Mouse (Mus musculus) heart, embryonic 14.5 days (tissue): ENCODE results near the gene Cyp4f17. TPM values are rescaled to one million over a fixed set of nuclear protein-coding genes. Genes with fewer than 3 reads are reported as not detected.
"Not testable (repeated sequence)": the region's sequence is repeated elsewhere in the genome, so short reads cannot be mapped to it uniquely, and the experiment has no call there.

Experiments
- ATAC-seq: fragments of 200-750 bp; cut with Nextera tagmentation; 2 replicates; pipeline ENCODE4 v1.8.0; 2017; ENCODE audit warnings: low read depth, moderate TSS enrichment; ENCODE audit not compliant: insufficient number of reproducible peaks, insufficient read depth, low FRiP score
- H3K27ac ChIP-seq, 2 experiments: fragments of 200-500 bp in 1 of 2; fragments of 300-500 bp in 1 of 2; sonication (generic) in 1 of 2; replicated peaks in 1 of 2; 2 replicates each; pipeline ENCODE4 v1.5.1; 2012 to 2014; ENCODE audit warnings: low read depth in 2 of 2, low read length in 2 of 2, control low read depth in 1 of 2, mild to moderate bottlenecking in 1 of 2, mixed read lengths in 1 of 2; ENCODE audit not compliant: control insufficient read depth in 1 of 2, insufficient read depth in 1 of 2
- H3K27me3 ChIP-seq: fragments of 300-500 bp; sonication (generic); 2 replicates; pipeline ENCODE4 v1.6.1; 2014; ENCODE audit warnings: mild to moderate bottlenecking, low read length, control low read depth; ENCODE audit not compliant: control insufficient read depth, insufficient read depth
- H3K36me3 ChIP-seq: fragments of 300-500 bp; sonication (generic); 2 replicates; pipeline ENCODE4 v1.6.1; 2014; ENCODE audit warnings: mild to moderate bottlenecking, control low read depth, low read length, mixed read lengths; ENCODE audit not compliant: control insufficient read depth, insufficient read depth
- H3K4me1 ChIP-seq, 2 experiments: fragments of 200-500 bp in 1 of 2; fragments of 300-500 bp in 1 of 2; sonication (generic) in 1 of 2; 2 replicates each; pipeline ENCODE4 v1.6.1; 2012 to 2014; ENCODE audit warnings: low read length in 2 of 2, control low read depth in 1 of 2, mixed read lengths in 1 of 2; ENCODE audit not compliant: control insufficient read depth in 2 of 2, insufficient read depth in 2 of 2
- H3K4me2 ChIP-seq: fragments of 300-500 bp; sonication (generic); 2 replicates; pipeline ENCODE4 v1.6.1; 2014; ENCODE audit warnings: mild to moderate bottlenecking, low read length
- H3K4me3 ChIP-seq, 2 experiments: fragments of 200-500 bp in 1 of 2; fragments of 300-500 bp in 1 of 2; sonication (generic) in 1 of 2; 2 replicates each; pipeline ENCODE4 v1.5.1; 2012 to 2014; ENCODE audit warnings: low read length in 2 of 2, mild to moderate bottlenecking in 2 of 2, control low read depth in 1 of 2, low read depth in 1 of 2, moderate library complexity in 1 of 2; ENCODE audit not compliant: control insufficient read depth in 1 of 2, insufficient read depth in 1 of 2
- H3K9ac ChIP-seq: fragments of 300-500 bp; sonication (generic); 2 replicates; pipeline ENCODE4 v1.6.1; 2014; ENCODE audit warnings: mild to moderate bottlenecking, low read length
- H3K9me3 ChIP-seq: fragments of 300-500 bp; sonication (generic); 2 replicates; pipeline ENCODE4 v1.6.1; 2016; ENCODE audit warnings: low read length, control low read depth; ENCODE audit not compliant: control insufficient read depth
- WGBS: fragments of 180-500 bp; shearing (Covaris S2); extraction: QIAGEN DNeasy Blood & Tissue Kit; methylation state at CpG from one replicate; pipeline ENCODE4 v1.1.7; 2014; 5-methylcytosine and 5-hydroxymethylcytosine counted together
- polyA plus RNA-seq: library from polyadenylated mRNA; unstranded; fragments of >200 nt; fragmentation: Nextera tagmentation; extraction: Ambion mirVana; gene quantifications from 2 replicates; pipeline ENCODE4 v1.2.1, GENCODE M21; 2014

Cyp4f17 gene
- polyA plus RNA-seq, 1 experiment from 2014 or later, result 8.3 TPM

GRCm38 (mm10) chr17:32479554-32480506, 26.0 kb upstream of the Cyp4f17 start:
- peaks cover 33% of the 10 kb centered on the region for H3K27me3 ChIP-seq
- no peak overlapping the region for H3K27ac ChIP-seq
- H3K4me1 ChIP-seq, result peaks cover 0 to 2% of the 10 kb centered on the region in 2 experiments; a peak in 1 of 4 replicates
- ATAC-seq, result no peak
- 7% methylated on average over 7 of the region's 8 CpGs for WGBS
- H3K9me3 ChIP-seq, result no peaks in the 10 kb centered on the region
- no peak overlapping the region for H3K9ac ChIP-seq
- no peak overlapping the region for H3K4me3 ChIP-seq
- H3K4me2 ChIP-seq, result no peak overlapping the region
- H3K36me3 ChIP-seq, result no peaks in the 10 kb centered on the region

GRCm38 (mm10) chr17:32481766-32482165, 24.1 kb upstream of the Cyp4f17 start:
- H3K9me3 ChIP-seq, result no peaks in the 10 kb centered on the region
- H3K27me3 ChIP-seq, result peaks cover 33% of the 10 kb centered on the region
- H3K36me3 ChIP-seq, result no peaks in the 10 kb centered on the region
- no peak overlapping the region for H3K27ac ChIP-seq
- no peak for ATAC-seq
- no peak overlapping the region for H3K4me3 ChIP-seq
- WGBS, result 66% methylated on average over 14 of the region's 14 CpGs
- H3K9ac ChIP-seq, result no peak overlapping the region
- H3K4me2 ChIP-seq, result no peak overlapping the region
- peaks cover 0 to 2% of the 10 kb centered on the region in 2 experiments; a peak in 1 of 4 replicates for H3K4me1 ChIP-seq

GRCm38 (mm10) chr17:32483200-32483599, 22.6 kb upstream of the Cyp4f17 start:
- no peaks in the 10 kb centered on the region for H3K36me3 ChIP-seq
- peak overlapping the region; percentile 44 for H3K4me2 ChIP-seq
- H3K4me1 ChIP-seq, result peaks cover 0 to 2% of the 10 kb centered on the region in 2 experiments; a peak in 1 of 4 replicates
- peaks cover 33% of the 10 kb centered on the region for H3K27me3 ChIP-seq
- no peaks in the 10 kb centered on the region for H3K9me3 ChIP-seq
- ATAC-seq, result peak; percentile 70; the same call in 1 of the 2 replicates
- H3K9ac ChIP-seq, result no peak overlapping the region
- H3K27ac ChIP-seq, result no peak overlapping the region
- H3K4me3 ChIP-seq, result no peak overlapping the region
- 12% methylated on average over 18 of the region's 18 CpGs for WGBS

GRCm38 (mm10) chr17:32492349-32492980, 13.4 kb upstream of the Cyp4f17 start:
- Histone ChIP-seq H3K4me3 (peak overlapping the region; percentile 29 to 33), H3K9ac (0 out of 2 replicates have a peak overlapping the region, but pooled peaks have one; percentile 44), H3K36me3 (no peaks in the 10 kb centered on the region), H3K27me3 (no peaks in the 10 kb centered on the region), H3K4me2 (peak overlapping the region; percentile 63), H3K9me3 (no peaks in the 10 kb centered on the region), H3K27ac (no peak overlapping the region), H3K4me1 (peaks cover 5 to 6% of the 10 kb centered on the region in 2 experiments; a peak in 2 of 4 replicates)
- 9% methylated on average over 30 of the region's 30 CpGs for WGBS
- ATAC-seq, result peak; percentile 38; the same call in 1 of the 2 replicates

GRCm38 (mm10) chr17:32494601-32495000, 11.2 kb upstream of the Cyp4f17 start:
- Histone ChIP-seq H3K9ac (no peak overlapping the region), H3K27ac (no peak overlapping the region), H3K36me3 (no peaks in the 10 kb centered on the region), H3K9me3 (no peaks in the 10 kb centered on the region), H3K4me1 (peaks cover 5 to 6% of the 10 kb centered on the region in 2 experiments; a peak in 2 of 4 replicates), H3K4me3 (no peak overlapping the region), H3K4me2 (no peak overlapping the region), H3K27me3 (no peaks in the 10 kb centered on the region)
- ATAC-seq, result no peak
- WGBS, result 41% methylated on average over 1 of the region's 1 CpGs

- Histone ChIP-seq H3K27ac (0 out of 4 replicates have a peak overlapping the region, but pooled peaks of 1 of the 2 experiments have one; percentile 11), H3K4me1 (peaks cover 5 to 21% of the 10 kb centered on the region in 2 experiments)
- H3K9me3 ChIP-seq, H3K27me3 ChIP-seq, H3K36me3 ChIP-seq, ATAC-seq, H3K4me2 ChIP-seq, H3K9ac ChIP-seq, H3K4me3 ChIP-seq: not testable (repeated sequence)
- WGBS, result 80% methylated on average over 4 of the region's 4 CpGs
Measured at GRCm38 (mm10) chr17:32500511-32500910, 5.3 kb upstream of the Cyp4f17 start.

- WGBS, result 51% methylated on average over 3 of the region's 3 CpGs
- H3K27ac ChIP-seq, result 0 out of 4 replicates have a peak overlapping the region, but pooled peaks of 1 of the 2 experiments have one; percentile 11
- H3K9ac ChIP-seq, result no peak overlapping the region
- no peaks in the 10 kb centered on the region for H3K27me3 ChIP-seq
- H3K9me3 ChIP-seq, result no peaks in the 10 kb centered on the region
- ATAC-seq, result no peak
- H3K36me3 ChIP-seq, result no peaks in the 10 kb centered on the region
- no peak overlapping the region for H3K4me3 ChIP-seq
- H3K4me1 ChIP-seq, result peaks cover 7 to 22% of the 10 kb centered on the region in 2 experiments
- no peak overlapping the region for H3K4me2 ChIP-seq
Measured at GRCm38 (mm10) chr17:32501051-32501450, 4.8 kb upstream of the Cyp4f17 start.
